Mouse (Mus musculus) heart, adult 11 months (tissue): Measurements from ENCODE around the gene Bpifb9a.
"Not testable (repeated sequence)": the region's sequence is repeated elsewhere in the genome, so short reads cannot be mapped to it uniquely, and the experiment has no call there.

Experiments
- DNase-seq: peaks from one replicate; pipeline ENCODE4 v3.0.0; 2022

Bpifb9a gene

GRCm38 (mm10) chr2:154257554-154257953 lies at the start of gene Bpifb9a:
Gene Bpifb9a, plus strand, starts transcription at chr2:154257854.
- DNase-seq: peak; percentile 42

DNA sequence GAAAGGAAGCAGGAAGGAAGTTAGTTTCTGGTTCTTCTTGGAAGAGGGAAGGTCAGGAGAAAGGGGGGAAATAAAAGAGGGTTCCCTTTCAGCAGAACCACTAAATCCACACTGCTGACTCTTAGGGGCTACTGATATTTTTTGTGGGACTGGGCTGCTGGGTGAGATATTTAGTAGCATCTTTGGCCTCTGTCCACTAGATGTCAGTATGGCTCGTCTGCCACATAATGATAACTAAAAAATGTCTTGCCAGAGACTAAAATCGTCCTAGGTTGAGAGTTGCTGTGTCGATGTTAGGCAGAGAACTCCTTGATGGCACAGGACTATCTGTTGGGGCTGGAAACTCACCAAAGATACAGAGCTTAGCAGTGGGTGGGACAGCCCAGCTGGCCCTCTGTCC lies 48.5 kb upstream of the Bpifb9a start:
- no peak for DNase-seq

GRCm38 (mm10) chr2:154211121-154211520 lies 46.5 kb upstream of the Bpifb9a start:
- no peak for DNase-seq

GRCm38 (mm10) chr2:154211881-154212280 lies 45.8 kb upstream of the Bpifb9a start:
- DNase-seq: no peak

DNA sequence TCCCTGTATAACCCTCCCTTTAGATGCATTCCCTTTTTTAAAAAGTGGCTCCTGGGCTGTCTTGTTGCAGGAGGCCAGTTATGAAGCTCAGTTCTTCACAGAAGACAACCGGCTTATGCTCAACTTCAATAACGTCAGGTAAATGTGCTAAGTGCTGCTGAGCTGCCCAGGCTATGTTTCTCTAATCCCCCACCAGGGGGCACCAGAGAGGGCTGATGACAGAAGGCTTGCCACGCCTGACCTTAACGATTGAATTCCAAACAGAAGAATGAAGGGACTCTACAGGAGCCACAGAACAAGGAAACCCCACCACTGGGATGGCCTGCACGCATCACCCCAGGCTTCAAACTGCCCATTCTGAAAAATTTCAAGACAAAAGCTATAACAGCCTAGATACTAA lies 42.5 kb upstream of the Bpifb9a start:
- DNase-seq: no peak

DNA sequence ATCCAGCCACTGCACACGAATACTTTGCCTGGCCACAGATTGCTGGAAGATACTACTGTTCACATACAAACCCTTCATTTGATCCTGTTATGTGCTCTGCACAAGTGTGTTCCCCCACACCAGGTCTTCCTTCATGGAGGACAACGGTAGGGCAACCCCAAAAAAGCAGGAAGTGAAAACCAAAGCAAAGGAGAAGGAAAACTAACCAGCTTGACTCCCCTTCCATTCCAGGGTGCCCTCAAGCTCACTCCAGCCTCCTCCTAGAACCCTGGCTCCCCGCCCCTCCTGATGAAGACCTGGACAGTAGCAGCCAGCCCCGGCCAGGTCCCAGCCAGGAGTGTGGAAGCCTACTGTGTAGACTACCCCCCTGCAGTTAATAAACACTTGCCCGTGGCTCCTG lies 37.7 kb upstream of the Bpifb9a start:
- DNase-seq: no peak

DNA sequence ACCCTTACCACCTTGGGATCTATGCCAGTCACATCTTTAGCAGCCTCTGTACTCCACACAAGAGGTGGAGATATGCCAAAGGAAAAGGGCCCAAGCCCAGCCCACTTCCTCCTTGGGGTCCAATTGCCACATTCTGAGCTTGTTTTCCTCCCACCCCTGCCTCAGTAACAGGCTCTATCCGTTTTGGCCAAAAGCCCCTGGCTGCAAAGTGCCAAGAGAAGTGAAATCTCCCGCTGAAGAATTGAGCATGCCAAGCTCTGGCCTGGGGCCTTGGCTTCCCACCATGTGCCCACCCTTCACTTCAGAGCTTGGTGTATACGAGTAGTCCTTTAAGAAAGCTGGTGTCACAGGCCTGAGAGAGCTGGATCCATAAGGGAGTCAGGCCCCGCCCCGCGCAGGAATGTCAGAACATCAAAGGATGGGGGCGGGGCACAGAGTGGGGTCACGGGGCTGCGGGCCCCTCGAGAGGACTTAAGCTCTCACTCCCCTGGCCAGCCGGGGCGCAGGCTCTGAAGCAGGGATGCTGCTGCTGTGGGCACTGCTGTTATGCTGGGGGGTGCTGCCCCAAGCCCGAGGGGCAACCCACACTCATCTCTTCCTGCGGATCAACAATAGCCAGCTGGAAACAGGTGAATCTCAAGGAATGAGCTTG lies 34.3 kb upstream of the Bpifb9a start, which contains the start of gene Bpifb5:
Bpifb5 (plus strand) TSS at position 478 of the 652 bp plus-strand sequence.
- peak; percentile 93 for DNase-seq

DNA sequence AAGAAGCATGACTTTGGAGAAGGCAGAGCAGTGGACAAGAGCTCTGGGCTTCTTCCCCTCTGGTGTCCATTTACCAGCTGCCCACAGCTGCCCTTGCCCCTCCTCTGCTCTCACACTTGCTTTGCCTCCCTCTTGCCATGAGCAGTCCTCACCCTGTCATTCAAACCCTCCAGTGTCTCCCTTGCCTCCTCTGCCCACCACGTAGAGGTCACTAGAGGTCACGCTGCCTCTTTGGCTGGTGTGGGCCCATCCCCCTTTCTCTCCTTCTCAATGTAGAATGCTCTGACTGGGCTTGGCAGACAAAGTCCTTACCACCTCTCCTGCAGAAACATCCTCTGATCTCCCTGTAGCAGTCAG lies 33.8 kb upstream of the Bpifb9a start:
- no peak for DNase-seq

DNA sequence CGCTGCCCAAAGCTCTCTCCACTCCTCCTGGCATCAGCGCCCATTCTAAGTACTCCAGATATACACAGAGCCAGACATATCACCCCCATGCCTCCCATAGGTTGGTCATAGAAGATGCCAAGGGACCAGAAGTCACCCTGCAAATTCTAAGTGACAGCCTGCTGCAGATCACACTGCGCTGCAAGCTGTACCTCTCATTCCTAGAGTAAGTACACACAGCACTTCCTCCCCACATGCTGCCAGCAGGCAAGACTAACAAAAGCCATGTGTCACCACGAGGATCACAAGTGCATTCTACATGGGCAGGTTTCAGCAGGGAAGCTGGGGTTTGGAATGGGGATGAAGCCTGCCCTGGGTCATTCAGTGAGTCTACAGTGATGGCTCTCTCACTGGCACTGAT lies 30.7 kb upstream of the Bpifb9a start:
- no peak for DNase-seq

DNA sequence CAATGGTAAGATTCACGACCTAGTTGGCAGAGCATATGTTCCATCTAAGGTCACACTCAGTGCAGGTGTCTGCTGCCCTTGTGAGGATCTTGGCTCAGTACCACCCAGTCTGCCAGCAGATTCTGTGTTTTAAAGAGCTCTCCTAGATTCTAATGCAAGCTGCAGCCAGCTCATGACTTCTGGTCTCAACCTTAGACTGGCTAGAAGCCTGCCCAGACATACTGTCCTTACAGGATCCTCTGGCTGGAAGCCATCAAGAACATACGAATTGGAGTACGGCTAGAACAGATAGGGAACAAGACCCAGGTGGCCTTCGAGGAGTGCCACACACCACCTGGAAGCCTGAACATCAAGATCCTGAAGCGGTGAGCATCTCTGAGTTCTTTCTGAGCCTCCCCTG lies 29.8 kb upstream of the Bpifb9a start:
- DNase-seq: no peak

- DNase-seq: no peak
Observed at GRCm38 (mm10) chr2:154233426-154233825, 24.2 kb upstream of the Bpifb9a start.

DNA sequence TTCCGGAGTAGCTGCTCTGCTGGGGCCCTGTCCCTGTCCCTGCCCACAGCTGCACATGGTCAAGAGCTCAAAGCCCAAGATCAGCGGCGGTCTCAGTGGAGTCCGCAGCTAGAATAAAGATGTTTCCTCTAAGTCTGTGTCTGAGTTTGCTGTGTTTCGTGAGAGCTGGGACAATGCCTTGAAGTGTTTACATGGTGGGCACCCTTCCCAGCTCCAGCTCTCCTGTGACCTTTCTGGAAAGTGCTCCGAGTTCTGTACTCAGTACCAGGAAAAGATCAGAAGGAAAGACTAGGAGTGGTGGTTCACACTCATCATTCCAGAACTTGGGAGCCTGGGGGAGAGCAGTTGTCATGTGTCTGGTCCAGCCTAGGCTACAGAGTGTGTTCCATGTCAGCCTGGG lies 16.9 kb upstream of the Bpifb9a start:
- no peak for DNase-seq

GRCm38 (mm10) chr2:154242726-154243125 lies 14.9 kb upstream of the Bpifb9a start:
- peak; percentile 55 for DNase-seq

GRCm38 (mm10) chr2:154243356-154244036 lies 14.2 kb upstream of the Bpifb9a start:
- DNase-seq: peak; percentile 35

GRCm38 (mm10) chr2:154245322-154245721 lies 12.3 kb upstream of the Bpifb9a start:
- peak; percentile 62 for DNase-seq

DNA sequence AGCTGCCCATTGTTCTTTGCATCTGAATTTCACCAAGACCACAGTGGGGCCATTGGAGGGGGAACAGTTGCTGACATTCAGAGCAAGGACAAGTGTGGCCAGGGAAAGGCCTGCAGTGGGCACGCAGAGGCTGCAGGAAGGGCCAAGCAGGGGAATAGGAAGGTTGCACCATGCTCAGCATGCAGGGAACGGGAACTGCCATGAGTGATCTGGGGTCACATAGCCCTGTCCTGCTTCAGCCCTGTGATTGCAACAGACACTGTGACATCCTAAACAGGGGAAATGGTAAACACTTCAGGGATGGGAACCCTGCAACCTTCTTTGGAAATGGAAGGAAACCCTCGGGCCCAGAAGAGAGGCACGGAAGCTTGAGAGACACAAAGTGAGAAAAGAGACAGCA lies 2.4 kb upstream of the Bpifb9a start:
- peak; percentile 30 for DNase-seq

- peak; percentile 67 for DNase-seq
Observed at GRCm38 (mm10) chr2:154255770-154256169, 1.9 kb upstream of the Bpifb9a start.

DNA sequence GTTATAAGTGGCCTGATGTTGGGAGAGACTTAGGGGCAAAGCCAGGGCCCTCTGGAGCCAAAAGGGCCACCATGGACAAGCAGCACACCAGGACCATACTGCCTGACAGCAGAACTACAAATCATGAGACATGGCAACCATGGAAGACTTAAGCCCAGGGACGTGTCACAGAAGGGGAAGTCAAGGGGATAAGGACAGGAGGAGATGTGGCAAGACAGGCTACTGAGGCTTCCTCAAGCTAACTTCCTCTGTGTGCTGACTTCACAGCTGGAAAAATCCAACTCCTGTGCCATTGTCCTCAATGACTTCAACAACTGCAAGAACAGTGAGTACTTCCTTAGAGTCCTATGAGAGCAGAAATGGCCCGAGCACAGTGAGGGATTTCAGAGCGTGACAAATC lies 6.7 kb downstream of the Bpifb9a start:
- DNase-seq: peak; percentile 30

DNA sequence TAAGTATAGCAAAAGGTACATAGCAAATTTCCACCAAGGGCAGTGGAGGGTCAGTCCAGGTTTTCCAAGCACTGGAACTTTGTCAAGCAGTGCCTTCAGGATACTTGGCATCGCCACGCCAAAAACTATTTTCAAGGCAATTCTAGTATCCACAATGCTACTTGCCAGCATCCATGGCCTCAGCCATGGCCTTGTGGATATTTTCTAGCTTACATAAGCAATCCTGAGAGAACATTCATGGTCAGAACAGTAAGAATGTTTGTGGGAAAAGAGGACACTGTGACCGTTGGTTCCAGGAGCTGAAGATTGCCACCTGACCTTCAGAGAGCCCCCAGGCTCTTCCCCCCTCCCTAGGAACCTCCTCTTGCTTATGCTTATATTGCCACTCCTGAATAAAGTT lies 34.2 kb downstream of the Bpifb9a start:
- DNase-seq: not testable (repeated sequence)

DNA sequence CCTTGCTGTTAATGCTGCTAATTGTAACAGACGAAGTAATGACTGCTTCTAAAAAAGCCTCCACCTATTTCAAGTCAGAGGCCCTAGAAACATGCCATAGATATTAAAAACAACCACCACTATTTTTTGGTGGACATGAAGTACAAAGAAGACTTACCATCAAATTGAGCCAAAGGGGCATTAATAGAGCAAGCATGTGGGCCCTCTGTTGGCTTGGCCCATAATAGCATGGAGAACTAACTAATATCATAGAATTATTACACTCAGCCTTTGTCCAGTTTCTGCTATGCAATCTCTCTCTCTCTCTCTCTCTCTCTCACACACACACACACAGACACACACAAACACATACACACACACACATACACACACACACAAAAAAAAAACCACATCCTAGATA lies 35.2 kb downstream of the Bpifb9a start:
- no peak for DNase-seq

GRCm38 (mm10) chr2:154294746-154295145 lies 37.1 kb downstream of the Bpifb9a start:
- peak; percentile 88 for DNase-seq

DNA sequence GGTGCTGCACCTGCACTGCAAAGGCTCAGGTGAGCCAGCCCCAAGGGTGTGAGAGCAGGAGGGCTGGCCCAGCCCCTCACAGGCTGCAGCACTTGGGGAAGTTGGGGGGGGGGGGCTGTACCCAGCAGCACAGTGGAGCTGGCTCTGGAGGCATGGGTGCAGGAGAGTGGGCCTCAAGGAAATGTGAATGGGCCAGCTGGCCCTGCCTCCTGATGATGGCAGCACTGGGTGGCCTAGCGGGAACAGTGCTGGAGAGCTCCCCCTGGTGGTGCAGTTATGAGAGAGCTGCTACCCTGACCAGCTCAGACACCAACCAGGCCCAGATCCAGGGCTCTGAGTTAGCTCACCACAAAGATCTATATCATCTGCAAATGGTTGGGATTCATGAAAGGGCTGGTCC lies 42.8 kb downstream of the Bpifb9a start:
- DNase-seq: no peak

GRCm38 (mm10) chr2:154301763-154302162 lies 44.1 kb downstream of the Bpifb9a start:
- no peak for DNase-seq

- peak; percentile 28 for DNase-seq
Observed at GRCm38 (mm10) chr2:154304604-154305003, 47.0 kb downstream of the Bpifb9a start.

DNA sequence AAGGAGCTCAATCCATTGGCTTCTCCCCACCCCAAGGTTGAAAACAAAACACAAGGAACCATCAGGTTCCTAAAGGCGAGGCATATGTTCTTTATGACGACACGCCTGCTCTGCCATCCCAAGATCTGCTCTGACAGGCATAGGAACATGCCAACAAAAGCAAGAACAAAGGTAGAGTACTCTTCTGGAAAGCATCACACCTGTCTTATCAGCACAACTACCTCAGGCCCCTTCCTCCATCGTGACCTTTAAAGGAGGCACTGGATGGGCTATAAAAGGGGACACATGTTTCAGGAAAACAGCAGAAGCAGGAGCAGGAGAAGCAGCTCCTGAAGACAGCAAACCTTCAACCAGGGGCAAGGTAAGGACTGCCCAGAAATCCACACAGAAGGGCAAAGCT lies 49.3 kb downstream of the Bpifb9a start, which contains the start of gene Bpifb9b:
Bpifb9b (plus strand) TSS at position 301 of the 400 bp plus-strand sequence.
- DNase-seq: peak; percentile 51
